Mouse (Mus musculus): ENCODE measurements around the gene Lrrc26. TPM values are rescaled to one million over a fixed set of nuclear protein-coding genes. Genes with fewer than 3 reads are reported as not detected.
A peak's percentile ranks its signal among the peaks of the same experiment; 100 is the strongest.

Lrrc26 gene
- polyA plus RNA-seq, 1 experiment: 1.6 TPM

DNA sequence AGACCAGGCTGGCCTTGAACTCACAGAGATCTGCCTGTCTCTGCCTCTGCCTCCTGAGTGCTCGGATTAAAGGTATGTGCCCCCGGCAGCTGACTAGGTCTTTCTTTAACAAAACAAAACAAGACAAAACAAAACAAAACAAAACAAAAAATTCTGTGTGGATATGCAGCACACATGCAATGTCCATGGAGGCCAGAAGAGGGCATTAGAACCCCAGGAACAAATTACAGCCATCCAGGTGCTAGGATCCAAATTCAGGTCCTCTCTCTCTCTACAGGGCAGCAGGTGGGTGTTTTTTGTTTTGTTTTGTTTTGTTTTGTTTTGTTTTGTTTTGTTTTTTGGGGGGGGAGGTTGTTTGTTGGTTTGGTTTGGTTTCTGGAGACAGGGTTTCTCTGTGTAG, 30.8 kb upstream of the Lrrc26 start:
- H3K27me3 ChIP-seq (ENCODE audit: control insufficient read depth, insufficient read depth, insufficient read length): no peaks in the 10 kb centered on the region
- no peak overlapping the region for H3K4me3 ChIP-seq
- H3K36me3 ChIP-seq (ENCODE audit: control insufficient read depth, insufficient read depth): no peaks in the 10 kb centered on the region
- H3K4me2 ChIP-seq (ENCODE audit: low read depth): no peak overlapping the region
- no peak overlapping the region for H3ac ChIP-seq (ENCODE audit: control insufficient read depth, insufficient read length)
- TF ChIP-seq MAX (IDR thresholded peaks at IDR 0.05; ENCODE audit: low read depth) (no peak), POLR2AphosphoS2 (IDR thresholded peaks at IDR 0.05; ENCODE audit: insufficient read length, low read depth) (no peak), E2F4 (IDR thresholded peaks at IDR 0.05; ENCODE audit: insufficient read depth) (no peak), SRF (IDR thresholded peaks at IDR 0.05; ENCODE audit: control insufficient read depth, insufficient read length, low read depth) (no peak), TCF12 (IDR thresholded peaks at IDR 0.05; ENCODE audit: insufficient read depth, poor library complexity, severe bottlenecking) (no peak), USF1 (IDR thresholded peaks at IDR 0.05; ENCODE audit: low read depth) (no peak), MYOG (IDR thresholded peaks at IDR 0.05; ENCODE audit: control insufficient read depth in 1 of 3, insufficient read depth in 1 of 3, insufficient read length in 2 of 3, low read depth in 2 of 3) (no peak), TCF3 (IDR thresholded peaks at IDR 0.05; ENCODE audit: insufficient read length, low read depth) (no peak)
- peaks cover 20% of the 10 kb centered on the region for H3K79me2 ChIP-seq (ENCODE audit: control insufficient read depth, insufficient read depth)

DNA sequence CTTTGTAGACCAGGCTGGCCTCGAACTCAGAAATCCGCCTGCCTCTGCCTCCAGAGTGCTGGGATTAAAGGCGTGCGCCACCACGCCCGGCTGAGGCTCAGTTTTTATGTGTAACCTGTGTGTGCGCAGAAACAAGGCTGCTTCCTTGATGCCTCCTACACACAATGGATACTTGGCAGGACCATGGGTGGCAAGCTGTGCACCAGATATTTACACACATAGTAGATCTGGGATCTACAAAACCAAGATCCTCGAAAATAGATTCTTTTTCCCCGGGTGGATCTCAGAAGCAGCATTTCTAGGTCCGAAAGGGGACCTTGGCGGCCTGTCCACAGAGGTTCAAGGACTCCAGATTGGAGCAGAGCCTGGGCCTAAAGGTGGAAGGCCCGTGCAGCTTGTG, 27.8 kb upstream of the Lrrc26 start:
- no peak for TF ChIP-seq POLR2AphosphoS2 (IDR thresholded peaks at IDR 0.05; ENCODE audit: insufficient read length, low read depth)
- no peak for TF ChIP-seq SRF (IDR thresholded peaks at IDR 0.05; ENCODE audit: control insufficient read depth, insufficient read length, low read depth)
- Histone ChIP-seq H3K27me3 (ENCODE audit: control insufficient read depth, insufficient read depth, insufficient read length) (no peaks in the 10 kb centered on the region), H3K4me2 (ENCODE audit: low read depth) (peak overlapping the region; percentile 90), H3K4me3 (peak overlapping the region; percentile 28), H3ac (ENCODE audit: control insufficient read depth, insufficient read length) (no peak overlapping the region), H3K79me2 (ENCODE audit: control insufficient read depth, insufficient read depth) (no peaks in the 10 kb centered on the region), H3K36me3 (ENCODE audit: control insufficient read depth, insufficient read depth) (no peaks in the 10 kb centered on the region)

DNA sequence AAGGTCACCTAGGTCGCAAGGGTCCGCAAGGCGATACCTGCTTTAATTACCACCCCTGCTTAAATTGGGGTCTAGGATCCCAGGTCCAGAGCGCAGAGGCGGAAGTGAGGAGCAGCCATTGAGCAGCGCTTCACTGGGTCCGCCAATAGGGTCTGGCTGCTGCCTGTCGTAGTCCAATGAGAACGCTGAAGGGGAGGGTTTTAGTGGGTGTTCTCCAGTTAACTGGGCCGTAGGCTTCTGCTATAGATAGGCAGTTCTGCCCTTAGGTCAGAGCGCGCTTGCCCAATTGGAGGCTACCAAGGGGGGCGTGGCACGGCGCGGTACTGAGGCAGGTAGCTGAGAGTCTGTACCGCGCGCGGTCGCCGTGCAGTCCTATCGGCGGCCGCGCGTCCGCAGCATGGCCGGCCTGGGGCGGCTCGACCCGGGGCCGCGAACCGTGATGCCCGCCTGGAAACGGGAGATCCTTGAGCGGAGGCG, 27.4 kb upstream of the Lrrc26 start, which contains the start of gene Tprn:
Gene Tprn (plus strand): TSS at position 328 of the 477 bp plus-strand sequence.
- Histone ChIP-seq H3K79me2 (ENCODE audit: control insufficient read depth, insufficient read depth) (no peaks in the 10 kb centered on the region), H3K4me2 (ENCODE audit: low read depth) (peak within 1 kb of the TSS; percentile 90), H3K36me3 (ENCODE audit: control insufficient read depth, insufficient read depth) (no peaks in the 10 kb centered on the region), H3K27me3 (ENCODE audit: control insufficient read depth, insufficient read depth, insufficient read length) (no peaks in the 10 kb centered on the region), H3K4me3 (peak within 1 kb of the TSS; percentile 28), H3ac (ENCODE audit: control insufficient read depth, insufficient read length) (peak within 1 kb of the TSS; percentile 18)
- TF ChIP-seq SRF (IDR thresholded peaks at IDR 0.05; ENCODE audit: control insufficient read depth, insufficient read length, low read depth): peak; percentile 25
- TF ChIP-seq POLR2A (IDR thresholded peaks at IDR 0.05; ENCODE audit: insufficient read length, low read depth): peak; percentile 65
- peak; percentile 31 for TF ChIP-seq POLR2AphosphoS2 (IDR thresholded peaks at IDR 0.05; ENCODE audit: insufficient read length, low read depth)
- TF ChIP-seq TCF3 (IDR thresholded peaks at IDR 0.05; ENCODE audit: insufficient read length, low read depth): no peak
- TF ChIP-seq MYOG (IDR thresholded peaks at IDR 0.05; ENCODE audit: control insufficient read depth in 1 of 3, insufficient read depth in 1 of 3, insufficient read length in 2 of 3, low read depth in 2 of 3): no peak

DNA sequence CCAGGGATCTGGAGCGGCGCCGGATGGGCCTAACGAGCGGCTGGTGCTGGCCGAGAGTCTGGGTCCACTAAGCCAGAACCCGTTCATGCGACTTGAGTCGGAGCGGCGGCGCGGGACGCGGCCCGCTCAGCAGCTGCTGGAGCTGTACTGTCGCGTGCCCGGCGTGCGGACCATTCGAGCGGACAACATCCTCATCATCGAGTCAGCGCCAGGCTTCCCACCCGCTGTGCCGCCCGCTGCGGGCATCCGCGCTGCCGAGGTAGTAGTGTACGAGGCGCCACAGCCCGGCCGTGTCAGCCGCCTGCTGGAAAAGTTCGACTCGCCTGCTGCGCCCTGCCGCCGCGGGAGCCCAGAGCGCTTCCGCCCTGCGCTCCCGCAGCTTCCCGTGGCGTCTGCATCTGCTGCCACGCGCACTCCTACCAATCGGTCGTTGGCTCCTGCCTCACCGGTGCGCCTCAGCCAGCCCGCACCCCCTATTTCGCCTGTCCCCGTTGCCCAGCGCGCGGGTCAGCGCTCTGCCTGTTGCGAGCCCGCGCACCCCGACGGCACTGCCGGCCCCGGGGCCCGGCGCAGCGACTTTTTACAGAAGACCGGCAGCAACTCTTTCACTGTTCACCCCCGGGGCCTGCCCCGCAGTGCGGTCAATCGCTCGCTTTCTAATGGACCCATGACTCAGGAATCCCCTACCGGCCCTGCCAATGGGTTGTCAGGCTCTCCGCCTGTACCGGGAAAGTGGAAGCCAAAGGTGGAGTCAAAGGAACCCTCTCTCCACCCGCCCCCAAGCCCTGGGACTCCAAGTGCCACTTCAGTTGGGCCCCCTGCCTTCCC, 26.7 kb upstream of the Lrrc26 start:
- peak overlapping the region; percentile 18 for H3ac ChIP-seq (ENCODE audit: control insufficient read depth, insufficient read length)
- H3K4me2 ChIP-seq (ENCODE audit: low read depth): peak overlapping the region; percentile 77
- no peaks in the 10 kb centered on the region for H3K27me3 ChIP-seq (ENCODE audit: control insufficient read depth, insufficient read depth, insufficient read length)
- TF ChIP-seq MYOD1 (IDR thresholded peaks at IDR 0.05; ENCODE audit: control insufficient read depth in 1 of 3, insufficient read length in 2 of 3, low read depth in 2 of 3) (peak in 1 of 3 experiments; percentile 24), POLR2A (IDR thresholded peaks at IDR 0.05; ENCODE audit: insufficient read length, low read depth) (no peak)
- H3K4me3 ChIP-seq: peak overlapping the region; percentile 28
- H3K36me3 ChIP-seq (ENCODE audit: control insufficient read depth, insufficient read depth): no peaks in the 10 kb centered on the region
- H3K79me2 ChIP-seq (ENCODE audit: control insufficient read depth, insufficient read depth): no peaks in the 10 kb centered on the region

DNA sequence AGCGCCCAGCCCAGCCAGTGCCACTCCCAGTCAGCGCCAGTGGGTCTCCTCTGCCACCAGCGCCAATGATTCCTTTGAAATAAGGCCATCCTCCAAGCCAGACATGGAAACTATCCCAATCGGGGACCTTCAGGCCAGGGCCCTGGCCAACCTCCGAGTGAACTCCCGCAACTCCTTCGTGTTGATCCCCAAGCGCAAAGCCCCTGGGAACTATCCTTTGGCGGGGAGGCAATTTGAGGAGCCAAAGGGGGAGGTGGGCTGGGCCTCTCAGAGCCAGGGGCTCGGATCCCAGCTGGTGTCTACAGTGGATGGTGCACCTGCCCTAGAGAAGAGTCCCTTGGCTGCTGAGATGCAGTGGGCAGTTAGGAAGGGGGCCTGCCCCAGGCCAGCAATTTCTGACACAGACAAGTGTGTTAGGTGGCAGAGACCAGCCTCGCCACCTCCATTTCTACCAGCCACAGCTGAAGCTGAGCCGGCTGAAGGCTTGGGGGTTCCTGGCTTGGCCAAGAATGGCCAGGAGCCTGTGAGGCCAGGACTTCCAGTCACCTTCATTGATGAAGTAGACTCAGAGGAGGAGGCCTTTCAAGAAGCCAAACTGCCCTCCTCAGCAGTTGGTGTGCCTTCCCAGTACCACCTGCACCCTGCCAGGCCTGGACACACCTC, 26.0 kb upstream of the Lrrc26 start:
- no peaks in the 10 kb centered on the region for H3K36me3 ChIP-seq (ENCODE audit: control insufficient read depth, insufficient read depth)
- no peaks in the 10 kb centered on the region for H3K79me2 ChIP-seq (ENCODE audit: control insufficient read depth, insufficient read depth)
- TF ChIP-seq POLR2AphosphoS2 (IDR thresholded peaks at IDR 0.05; ENCODE audit: insufficient read length, low read depth): no peak
- peak overlapping the region; percentile 18 for H3ac ChIP-seq (ENCODE audit: control insufficient read depth, insufficient read length)
- H3K4me2 ChIP-seq (ENCODE audit: low read depth): peak overlapping the region; percentile 77
- H3K27me3 ChIP-seq (ENCODE audit: control insufficient read depth, insufficient read depth, insufficient read length): no peaks in the 10 kb centered on the region
- H3K4me3 ChIP-seq: peak overlapping the region; percentile 28

DNA sequence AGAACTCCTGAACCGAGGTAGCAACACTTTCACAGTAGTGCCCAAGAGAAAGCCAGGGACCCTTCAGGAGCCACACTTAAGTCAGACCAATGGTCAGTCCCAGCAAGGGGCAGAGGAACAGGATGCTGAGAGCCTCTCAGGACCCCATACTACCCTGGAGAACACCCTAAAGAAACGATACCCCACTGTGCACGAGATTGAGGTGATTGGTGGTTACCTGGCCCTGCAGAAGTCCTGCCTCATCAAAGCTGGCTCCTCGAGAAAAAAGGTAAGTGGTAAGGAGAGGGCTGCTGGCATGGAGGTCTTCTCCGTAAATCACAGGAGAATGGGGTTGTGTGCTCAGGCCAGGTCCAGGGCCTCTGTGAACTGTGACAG, 25.4 kb upstream of the Lrrc26 start:
- no peak overlapping the region for H3ac ChIP-seq (ENCODE audit: control insufficient read depth, insufficient read length)
- H3K4me3 ChIP-seq: peak overlapping the region; percentile 28
- TF ChIP-seq SRF (IDR thresholded peaks at IDR 0.05; ENCODE audit: control insufficient read depth, insufficient read length, low read depth) (no peak), POLR2A (IDR thresholded peaks at IDR 0.05; ENCODE audit: insufficient read length, low read depth) (no peak), CEBPB (IDR thresholded peaks at IDR 0.05; ENCODE audit: insufficient read depth, poor library complexity, severe bottlenecking) (no peak), MYOD1 (IDR thresholded peaks at IDR 0.05; ENCODE audit: control insufficient read depth in 1 of 3, insufficient read length in 2 of 3, low read depth in 2 of 3) (no peak), POLR2AphosphoS2 (IDR thresholded peaks at IDR 0.05; ENCODE audit: insufficient read length, low read depth) (no peak), TCF12 (IDR thresholded peaks at IDR 0.05; ENCODE audit: insufficient read depth, poor library complexity, severe bottlenecking) (no peak), MAX (IDR thresholded peaks at IDR 0.05; ENCODE audit: low read depth) (no peak), USF1 (IDR thresholded peaks at IDR 0.05; ENCODE audit: low read depth) (no peak), MYOG (IDR thresholded peaks at IDR 0.05; ENCODE audit: control insufficient read depth in 1 of 3, insufficient read depth in 1 of 3, insufficient read length in 2 of 3, low read depth in 2 of 3) (no peak), E2F4 (IDR thresholded peaks at IDR 0.05; ENCODE audit: insufficient read depth) (no peak), REST (IDR thresholded peaks at IDR 0.05; ENCODE audit: insufficient read depth, insufficient read length) (no peak), TCF3 (IDR thresholded peaks at IDR 0.05; ENCODE audit: insufficient read length, low read depth) (no peak)
- H3K4me2 ChIP-seq (ENCODE audit: low read depth): peak overlapping the region; percentile 77
- H3K27me3 ChIP-seq (ENCODE audit: control insufficient read depth, insufficient read depth, insufficient read length): no peaks in the 10 kb centered on the region
- H3K36me3 ChIP-seq (ENCODE audit: control insufficient read depth, insufficient read depth): no peaks in the 10 kb centered on the region
- no peaks in the 10 kb centered on the region for H3K79me2 ChIP-seq (ENCODE audit: control insufficient read depth, insufficient read depth)
